Mouse (Mus musculus) heart, adult 11 months (tissue): ENCODE data around the gene Cln6.
"Not testable (repeated sequence)": the region's sequence is repeated elsewhere in the genome, so short reads cannot be mapped to it uniquely, and the experiment has no call there.

Experiments
- DNase-seq: peaks from one replicate; pipeline ENCODE4 v3.0.0; 2022

Gene Cln6

GRCm38 (mm10) chr9:62829877-62830276 is 8.7 kb upstream of the Cln6 start:
- no peak for DNase-seq

DNA sequence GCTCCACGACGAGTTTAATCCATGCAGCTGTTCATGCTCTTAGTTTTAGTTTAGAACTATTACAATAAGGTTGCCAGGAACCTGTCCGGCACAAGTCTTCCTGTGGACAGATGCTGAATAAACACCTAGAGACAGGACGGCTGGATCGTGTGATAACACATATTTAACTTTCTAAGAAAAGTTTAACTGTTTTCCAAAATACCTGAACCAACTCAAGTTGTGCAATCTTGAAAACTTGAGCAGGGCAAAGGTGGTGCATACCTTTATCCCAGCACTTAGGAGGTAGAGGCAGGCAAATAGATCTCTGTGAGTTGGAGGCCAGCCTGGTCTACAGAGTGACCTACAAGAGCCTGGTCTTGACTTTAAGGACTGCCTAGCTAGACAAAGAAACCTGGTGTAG is 3.7 kb upstream of the Cln6 start:
- DNase-seq = no peak

DNA sequence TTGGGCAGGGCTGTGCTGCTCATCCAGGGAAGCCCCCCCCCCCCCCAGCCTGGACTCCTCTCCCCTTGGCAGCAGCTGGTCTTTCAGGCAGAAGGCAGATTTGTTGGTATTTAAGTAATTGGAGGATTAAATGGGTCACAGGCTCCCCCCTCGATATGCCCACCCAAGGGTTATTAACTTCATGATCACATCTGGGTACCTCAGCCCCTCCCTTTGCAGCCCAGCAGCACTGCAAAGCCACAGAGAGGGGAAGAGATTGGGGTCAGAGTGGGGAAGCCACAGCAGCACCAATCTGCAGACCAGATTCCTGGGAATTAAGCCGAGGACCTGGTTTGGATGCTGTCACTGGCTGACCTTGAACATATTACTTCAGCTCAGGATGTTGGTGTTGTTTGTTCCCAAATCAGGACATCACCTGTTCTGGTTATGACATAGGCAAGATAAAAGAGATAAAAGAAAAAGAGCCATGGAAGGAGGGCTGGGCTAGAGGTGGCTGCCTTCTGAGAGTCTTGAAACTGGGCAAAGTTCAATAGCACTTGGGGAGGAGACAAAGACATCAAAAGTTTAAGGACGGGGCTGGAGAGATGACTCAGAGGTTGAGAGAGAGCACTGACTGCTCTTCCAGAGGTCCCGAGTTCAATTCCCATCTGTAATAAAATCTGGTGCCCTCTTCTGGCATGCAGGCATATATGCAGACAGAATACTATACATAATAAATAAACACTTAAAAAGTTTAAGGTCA is 2.7 kb upstream of the Cln6 start:
- DNase-seq = no peak

GRCm38 (mm10) chr9:62837611-62838010 is 974 bp upstream of the Cln6 start:
- peak; percentile 93 for DNase-seq

DNA sequence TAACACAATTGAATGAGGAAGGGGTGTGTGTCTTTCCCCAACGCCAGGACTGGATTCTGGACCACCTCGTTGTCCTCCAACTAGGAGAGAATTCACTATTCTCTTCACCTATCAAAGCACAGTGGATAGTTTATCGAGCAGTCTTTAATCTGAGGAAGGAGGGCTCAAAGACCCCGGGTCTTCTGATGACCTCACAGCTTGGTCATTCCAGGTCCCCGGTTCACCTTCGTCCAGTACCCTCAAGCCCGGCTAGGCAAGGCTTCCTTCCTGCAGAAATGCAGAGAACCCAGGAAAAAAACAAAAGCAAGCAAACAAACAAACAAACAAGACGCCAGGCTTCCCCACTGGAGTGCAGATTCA is 459 bp upstream of the Cln6 start:
- no peak for DNase-seq

DNA sequence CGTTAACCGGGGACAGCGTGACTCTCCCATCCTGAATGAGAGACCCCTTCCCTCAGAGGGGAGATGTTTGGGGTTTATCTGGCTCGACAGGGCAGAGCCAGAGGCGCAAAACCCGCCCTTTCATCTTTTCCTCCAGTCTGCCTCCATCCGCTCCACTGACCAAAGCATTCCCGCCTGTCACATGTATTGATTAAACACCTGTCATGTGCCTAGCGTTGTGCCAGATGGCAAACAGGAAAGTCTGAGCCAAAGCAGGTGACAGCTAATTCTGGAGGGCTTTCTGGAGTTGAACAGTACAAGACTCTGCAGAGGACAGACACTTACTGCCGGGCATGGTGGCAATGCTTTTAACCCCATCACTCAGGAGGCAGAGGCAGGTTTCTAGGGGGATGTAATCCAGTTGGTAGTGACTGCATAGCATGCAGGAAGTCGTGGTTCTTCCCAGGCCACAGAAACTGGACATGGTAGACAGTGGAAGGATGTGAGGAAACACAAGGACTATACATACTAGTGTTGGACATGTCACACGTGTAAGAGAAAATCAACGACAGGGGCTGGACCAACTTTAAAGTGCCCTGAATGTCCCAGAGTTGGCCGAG is 686 bp downstream of the Cln6 start:
- DNase-seq = peak; percentile 95

DNA sequence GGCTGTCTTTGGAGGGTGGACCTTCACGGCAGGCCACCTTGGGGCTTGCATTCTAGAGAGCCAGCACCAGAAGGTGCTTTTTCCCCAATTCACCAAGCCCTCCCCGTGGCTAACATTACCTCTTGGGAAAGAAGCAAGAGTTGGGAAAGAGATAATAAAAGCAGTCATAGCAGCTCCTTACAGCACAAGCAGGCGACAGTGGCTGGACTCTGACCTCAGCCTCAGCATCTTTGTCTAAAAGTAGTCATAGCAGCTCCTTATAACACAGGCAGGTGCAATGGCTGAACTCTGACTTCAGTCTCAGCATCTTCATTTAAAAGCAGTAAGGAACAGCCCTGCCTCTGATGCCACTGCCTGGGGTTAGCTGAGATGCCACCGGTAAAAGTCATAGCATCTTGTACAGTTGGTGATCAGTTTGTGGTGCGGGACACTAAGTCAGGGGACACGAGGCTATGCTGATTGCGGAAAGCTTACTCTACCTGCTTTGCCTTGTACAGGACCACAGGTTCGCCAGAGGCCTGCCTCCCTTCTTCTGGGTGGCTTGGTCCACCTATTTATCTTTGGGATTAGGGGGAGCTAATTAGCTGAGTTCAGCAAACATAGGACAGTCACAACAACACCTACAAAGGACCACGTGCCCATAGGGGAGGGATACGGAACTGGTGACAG is 4.9 kb downstream of the Cln6 start:
- DNase-seq = peak; percentile 82

GRCm38 (mm10) chr9:62844461-62844860 is 5.9 kb downstream of the Cln6 start:
- no peak for DNase-seq

DNA sequence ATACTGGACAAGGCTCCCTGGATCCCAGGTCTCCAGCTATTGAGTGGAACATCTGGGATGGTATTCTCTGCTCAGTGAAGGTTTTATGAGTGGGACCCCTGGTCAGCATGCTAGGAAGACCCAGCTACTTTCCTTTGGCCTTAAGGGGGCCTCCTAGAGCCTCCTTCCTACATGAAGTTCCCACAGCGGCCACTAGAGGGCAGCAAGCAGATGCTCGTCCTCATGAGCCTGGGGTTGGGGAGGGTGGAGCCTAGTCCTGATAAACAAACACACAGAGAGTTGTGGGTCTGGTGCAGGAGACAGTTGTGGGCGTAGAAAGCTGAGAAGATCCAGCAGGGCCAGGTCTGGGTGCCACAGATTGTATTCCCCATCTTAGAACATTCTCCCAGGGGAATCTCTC is 9.1 kb downstream of the Cln6 start:
- peak; percentile 99 for DNase-seq

- peak; percentile 92 for DNase-seq
Observed at GRCm38 (mm10) chr9:62848641-62849040, 10.1 kb downstream of the Cln6 start.

DNA sequence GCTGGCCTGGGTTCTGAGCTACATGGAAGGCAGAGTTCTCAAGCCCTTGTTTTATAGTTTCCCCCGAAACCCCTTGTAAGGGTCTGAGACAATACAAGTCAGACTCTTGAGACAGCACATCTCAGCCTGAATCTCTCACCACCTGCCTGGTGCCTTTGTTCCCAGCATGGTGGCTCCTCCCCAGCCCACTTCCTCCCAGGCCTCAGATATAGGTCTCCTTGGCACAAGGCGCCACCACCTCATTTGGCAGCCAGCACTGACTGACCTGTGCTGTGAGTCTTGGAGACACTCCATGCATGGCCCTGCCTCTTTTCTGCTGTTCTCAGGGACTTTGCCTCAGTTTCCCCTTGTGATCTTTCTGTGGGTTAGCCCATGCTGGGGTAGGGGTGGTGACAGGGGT is 13.0 kb downstream of the Cln6 start:
- DNase-seq = no peak

DNA sequence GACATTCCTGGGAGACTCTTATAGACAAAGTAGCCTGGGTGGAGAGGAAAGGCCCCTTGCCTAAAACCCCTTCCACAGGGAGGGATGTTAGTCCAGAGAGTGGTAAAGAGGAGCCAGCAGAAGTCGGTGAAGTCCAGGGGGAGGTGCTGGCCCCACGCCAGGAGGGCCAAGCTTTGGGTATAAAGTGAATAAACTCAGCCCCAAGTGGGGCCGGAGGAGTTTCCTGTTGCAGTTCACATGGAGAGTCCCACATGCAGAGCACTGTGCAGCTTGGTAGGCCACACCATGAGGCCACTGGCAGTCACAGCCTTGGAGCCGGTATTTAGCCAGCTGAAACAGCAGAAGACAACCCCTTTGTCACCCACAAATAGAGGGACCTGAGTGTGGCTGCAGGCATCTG is 15.9 kb downstream of the Cln6 start:
- peak; percentile 88 for DNase-seq

GRCm38 (mm10) chr9:62857216-62857615 is 18.6 kb downstream of the Cln6 start:
- peak; percentile 96 for DNase-seq

- DNase-seq = peak; percentile 98
Observed at GRCm38 (mm10) chr9:62857719-62858261, 19.2 kb downstream of the Cln6 start, which contains the start of gene Calml4. Gene Calml4 (plus strand): TSS chr9:62858080.

DNA sequence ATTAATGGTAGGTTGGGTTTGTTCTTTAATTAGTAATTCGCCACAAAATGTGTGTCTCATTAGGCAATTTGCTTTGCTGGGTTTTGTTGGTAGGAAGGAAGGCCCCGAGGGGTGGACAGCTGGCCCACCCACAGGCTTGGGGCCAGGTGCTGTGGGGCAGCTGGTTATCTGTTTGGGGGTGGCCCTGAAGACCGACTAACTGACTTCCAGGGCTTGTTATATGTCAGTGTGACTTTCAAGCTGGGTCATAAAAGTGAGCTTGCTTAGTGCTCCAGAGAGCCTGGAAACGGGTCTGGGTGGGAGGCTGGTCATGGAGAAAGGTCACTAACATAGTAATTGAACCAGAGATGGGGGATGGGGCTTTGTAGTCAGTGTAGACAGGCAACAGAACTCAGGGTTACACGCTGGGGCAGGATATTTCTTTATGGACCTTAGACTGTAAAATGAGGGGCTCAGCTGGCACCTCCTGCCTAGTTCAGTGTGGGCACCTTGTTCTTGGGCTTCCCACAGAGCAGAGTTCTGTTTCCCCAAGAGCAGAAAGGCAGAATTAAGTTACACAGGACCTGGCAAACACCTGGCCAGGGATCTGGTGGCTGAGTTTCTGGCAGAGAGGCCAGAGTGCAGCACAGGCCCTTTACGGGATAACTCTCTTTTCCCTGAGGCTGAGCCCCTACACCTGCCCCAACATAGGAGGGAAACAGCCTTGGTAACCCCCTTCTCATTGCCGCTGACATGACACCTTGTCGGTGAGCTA is 19.9 kb downstream of the Cln6 start:
- DNase-seq = peak; percentile 87

GRCm38 (mm10) chr9:62860102-62860501 is 21.5 kb downstream of the Cln6 start:
- DNase-seq = not testable (repeated sequence)

DNA sequence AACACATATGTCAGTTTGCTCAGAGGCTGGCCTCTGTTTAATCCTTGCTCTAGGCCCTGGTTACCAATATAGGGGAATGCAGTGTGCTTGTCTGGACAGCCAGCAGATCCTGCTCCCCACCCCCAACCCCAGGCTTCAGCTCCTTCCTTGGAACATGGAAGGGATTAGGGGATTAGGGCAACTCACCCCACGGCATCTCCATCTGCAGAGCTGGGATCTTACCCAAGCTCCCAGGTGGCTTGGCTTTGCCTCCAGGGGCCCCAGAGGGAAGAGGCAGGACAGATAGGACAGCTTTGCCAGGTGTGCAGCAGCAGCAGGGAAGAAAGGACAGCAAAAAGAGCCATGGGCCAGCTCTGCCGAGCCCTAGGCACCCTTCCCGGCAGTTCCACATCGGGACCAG is 22.3 kb downstream of the Cln6 start:
- DNase-seq = no peak

DNA sequence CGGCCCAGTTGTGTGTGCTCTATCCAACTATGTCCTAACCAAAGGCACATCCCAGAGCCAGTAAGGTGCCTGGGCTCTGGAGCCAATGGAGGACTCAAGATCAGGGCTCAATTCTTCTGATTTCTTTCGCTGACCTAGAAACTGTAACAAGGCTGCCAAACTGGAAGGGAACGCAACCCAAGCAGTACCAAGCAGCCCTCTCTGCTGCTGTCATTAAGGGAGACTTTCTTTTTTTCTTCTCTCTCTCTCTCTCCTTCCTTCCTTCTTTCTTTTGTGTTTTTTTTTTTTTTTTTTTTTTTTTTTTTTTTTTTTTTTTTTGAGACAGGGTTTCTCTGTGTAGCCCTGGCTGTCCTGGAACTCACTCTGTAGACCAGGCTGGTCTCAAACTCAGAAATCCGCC is 30.7 kb downstream of the Cln6 start:
- DNase-seq = peak; percentile 55

DNA sequence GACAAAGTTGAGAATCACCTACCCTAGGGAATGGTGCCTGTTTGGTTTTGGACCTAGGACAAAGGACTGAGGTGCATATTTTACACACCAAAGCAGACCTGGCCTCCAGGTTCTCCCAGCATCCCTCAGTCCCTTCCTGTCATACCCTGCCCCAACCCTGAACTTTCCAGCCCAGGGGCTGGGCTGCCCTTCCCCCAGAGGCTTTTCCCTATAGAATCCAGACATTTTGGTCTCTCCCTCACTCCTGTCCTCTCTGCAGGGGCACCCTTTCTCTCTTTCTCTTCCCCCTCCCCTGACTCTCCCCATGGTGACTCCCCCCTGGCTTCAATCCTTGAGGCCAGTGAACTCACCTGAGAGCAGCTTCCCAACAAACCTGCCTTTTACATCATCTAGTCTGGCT is 32.1 kb downstream of the Cln6 start:
- peak; percentile 68 for DNase-seq

DNA sequence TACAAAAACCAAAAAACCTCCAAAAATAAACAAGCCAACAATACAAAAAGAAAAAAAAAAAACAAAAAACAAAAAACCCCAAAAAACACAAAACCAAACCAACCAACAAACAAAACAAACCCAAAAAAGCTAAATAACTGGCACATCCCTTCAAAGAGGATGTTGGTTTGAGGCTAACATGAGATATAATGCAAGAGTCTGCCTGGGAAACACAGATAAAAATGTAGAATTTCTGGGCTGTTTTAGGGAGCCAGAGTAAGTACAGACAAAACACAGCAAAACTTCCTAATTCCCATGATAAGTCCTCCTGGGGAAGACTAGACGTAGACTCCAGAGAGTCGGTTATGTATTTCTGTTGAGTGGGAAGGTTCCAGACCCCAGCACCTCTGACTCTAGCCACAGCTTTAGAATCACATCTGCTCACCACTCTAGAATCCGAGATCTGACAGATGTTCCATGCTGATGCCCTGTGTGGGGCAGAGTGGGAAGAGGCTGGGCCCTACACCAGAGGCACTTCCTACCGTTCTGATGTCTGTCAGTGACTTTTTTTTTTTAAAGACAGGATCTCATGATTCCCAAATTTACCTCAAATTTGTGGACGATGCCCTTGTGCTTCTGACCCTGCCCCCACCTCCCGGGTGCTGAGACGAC is 38.5 kb downstream of the Cln6 start:
- peak; percentile 42 for DNase-seq

DNA sequence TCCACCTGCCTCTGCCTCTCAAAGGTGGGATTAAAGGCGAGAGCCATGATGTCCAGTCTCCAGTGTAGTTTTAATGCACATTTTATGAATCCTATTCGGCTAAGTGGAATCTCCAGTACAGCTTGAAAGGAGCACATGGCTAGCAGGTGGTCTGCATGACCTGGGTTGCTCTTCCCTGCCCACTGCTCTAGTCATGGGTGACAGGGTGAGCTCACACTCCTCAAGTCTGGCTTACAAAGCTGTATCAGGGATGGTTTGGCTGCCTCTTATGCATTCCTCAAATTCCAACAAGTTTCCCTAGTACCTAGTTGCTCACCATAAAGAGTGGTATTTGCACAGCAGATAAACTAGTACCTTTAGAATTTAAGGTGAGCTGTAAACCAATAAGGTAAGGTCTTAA is 39.2 kb downstream of the Cln6 start:
- peak; percentile 74 for DNase-seq

DNA sequence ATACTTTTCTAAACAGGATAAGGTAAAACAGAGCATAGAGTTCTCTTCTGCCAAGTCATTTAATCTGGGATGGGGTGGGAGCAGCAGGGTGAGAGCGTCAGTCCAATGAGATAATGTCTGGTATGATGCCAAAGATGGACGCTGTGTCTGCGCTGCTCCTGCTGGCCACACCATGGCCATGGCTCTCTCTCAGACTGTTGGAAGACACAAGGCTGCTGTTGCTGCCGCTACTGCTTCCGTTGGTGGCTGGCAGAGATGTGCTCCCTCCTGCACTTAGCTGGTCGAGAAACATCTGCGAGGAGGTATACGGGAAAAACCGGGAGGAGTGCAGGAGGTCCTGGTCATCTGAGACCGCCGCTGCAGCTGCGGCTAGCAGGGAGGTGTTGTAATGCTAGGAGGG is 43.3 kb downstream of the Cln6 start:
- DNase-seq = peak; percentile 98

GRCm38 (mm10) chr9:62894486-62894885 is 55.9 kb downstream of the Cln6 start:
- DNase-seq = peak; percentile 97
